Mouse (Mus musculus) limb, embryonic 10.5 days (tissue): Measurements from ENCODE around the gene Ttf2. TPM values are rescaled to one million over a fixed set of nuclear protein-coding genes. Genes with fewer than 3 reads are reported as not detected.

Experiments
- DNase-seq: peaks from one replicate; pipeline ENCODE4 v3.0.0-alpha.2; 2017; ENCODE audit warnings: low spot score
- H3K27ac ChIP-seq: fragments of 300-500 bp; sonication (generic); 2 replicates; pipeline ENCODE4 v1.5.1; 2016; ENCODE audit warnings: mild to moderate bottlenecking
- H3K27me3 ChIP-seq: fragments of 300-500 bp; sonication (generic); 2 replicates; pipeline ENCODE4 v1.6.1; 2016; ENCODE audit warnings: low read depth, mild to moderate bottlenecking; ENCODE audit not compliant: poor library complexity, severe bottlenecking
- H3K36me3 ChIP-seq: fragments of 300-500 bp; sonication (generic); 2 replicates; pipeline ENCODE4 v1.6.1; 2016; ENCODE audit warnings: mild to moderate bottlenecking, moderate library complexity
- H3K4me1 ChIP-seq: fragments of 300-500 bp; sonication (generic); 2 replicates; pipeline ENCODE4 v1.6.1; 2016
- H3K4me3 ChIP-seq: fragments of 300-500 bp; sonication (generic); 2 replicates; pipeline ENCODE4 v1.5.1; 2016; ENCODE audit warnings: mild to moderate bottlenecking, moderate library complexity
- H3K9me3 ChIP-seq: fragments of 300-500 bp; sonication (generic); replicated peaks from 2 replicates; pipeline ENCODE4 v1.6.1; 2016; ENCODE audit warnings: mild to moderate bottlenecking
- WGBS: fragments of 180-500 bp; shearing (Covaris S2); methylation state at CpG from one replicate; pipeline ENCODE4 v1.1.7; 2016; 5-methylcytosine and 5-hydroxymethylcytosine counted together
- polyA plus RNA-seq: library from polyadenylated mRNA; unstranded; fragments of >200 nt; fragmentation: Nextera tagmentation; extraction: Ambion mirVana; gene quantifications from 2 replicates; pipeline ENCODE4 v1.2.1, GENCODE M21; 2016

The Ttf2 gene
- polyA plus RNA-seq, 1 experiment from 2014 or later = 32.7 TPM

DNA sequence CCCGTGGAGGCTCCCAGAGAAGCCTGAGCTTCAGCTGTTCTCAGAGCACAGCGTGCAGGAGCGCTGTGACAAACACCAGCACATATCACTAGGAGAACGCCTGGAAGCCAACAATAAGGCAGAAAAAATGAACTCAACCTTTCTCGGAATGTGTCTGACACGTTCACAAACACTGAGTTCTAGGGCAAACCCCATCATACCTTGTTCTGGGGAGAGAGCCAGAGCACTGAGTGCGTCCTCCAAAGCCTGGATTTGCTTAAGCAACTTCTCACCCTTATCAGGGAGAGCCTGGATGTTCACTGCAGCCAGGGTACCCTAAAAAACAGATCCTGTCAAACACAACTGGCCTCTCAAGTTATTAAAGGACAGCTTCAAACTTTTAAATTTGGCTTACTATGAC, 8.0 kb downstream of the Ttf2 start:
- Histone ChIP-seq H3K4me1 (no peaks in the 10 kb centered on the region), H3K36me3 (peaks cover 97% of the 10 kb centered on the region), H3K27me3 (no peaks in the 10 kb centered on the region), H3K27ac (no peak overlapping the region), H3K9me3 (no peaks in the 10 kb centered on the region), H3K4me3 (no peak overlapping the region)
- no peak for DNase-seq
- WGBS = 90% methylated on average over 7 of the region's 7 CpGs

DNA sequence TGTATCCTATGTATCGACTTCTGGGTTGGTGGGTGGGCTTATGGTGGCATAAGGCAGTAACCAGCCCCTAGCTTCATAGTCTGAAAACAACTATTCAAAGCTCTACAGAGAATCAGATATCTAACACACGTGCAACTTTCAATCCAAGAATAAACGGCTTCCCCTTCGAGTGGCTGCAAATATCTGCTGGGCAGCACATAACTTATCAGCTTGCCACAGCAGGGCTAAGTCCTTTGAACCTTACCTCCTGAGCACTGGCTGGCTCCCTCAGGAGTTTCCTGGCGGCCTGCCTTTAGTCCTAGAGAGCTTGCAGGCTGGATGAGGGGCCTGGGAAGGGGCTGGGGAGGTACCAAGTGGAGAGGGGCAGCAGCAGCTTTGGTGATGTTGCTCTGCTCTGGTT, 8.5 kb downstream of the Ttf2 start:
- Histone ChIP-seq H3K4me1 (no peaks in the 10 kb centered on the region), H3K4me3 (no peak overlapping the region), H3K36me3 (peaks cover 98% of the 10 kb centered on the region), H3K27me3 (no peaks in the 10 kb centered on the region), H3K9me3 (no peaks in the 10 kb centered on the region), H3K27ac (no peak overlapping the region)
- DNase-seq = no peak
- WGBS = 84% methylated on average over 5 of the region's 5 CpGs

DNA sequence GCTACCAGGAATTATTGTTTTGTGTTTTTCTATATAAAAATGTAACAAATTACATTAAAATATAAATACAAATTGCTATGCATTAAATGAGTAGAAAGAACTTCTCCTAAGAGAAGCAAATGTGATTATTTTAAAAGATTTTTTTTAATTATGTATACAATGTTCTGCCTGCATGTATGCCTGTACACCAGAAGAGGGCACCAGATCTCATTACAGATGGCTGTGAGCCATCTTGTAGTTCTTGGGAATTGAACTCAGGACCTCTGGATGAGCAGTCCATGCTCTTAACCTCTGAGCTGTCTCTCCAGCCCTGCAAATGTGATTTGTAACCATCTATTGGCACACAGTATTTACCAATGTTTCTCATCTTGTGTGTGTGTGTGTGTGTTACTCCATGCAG, 14.8 kb downstream of the Ttf2 start:
- Histone ChIP-seq H3K9me3 (no peaks in the 10 kb centered on the region), H3K27me3 (no peaks in the 10 kb centered on the region), H3K4me1 (no peaks in the 10 kb centered on the region), H3K4me3 (no peak overlapping the region), H3K36me3 (peaks cover 99% of the 10 kb centered on the region), H3K27ac (no peak overlapping the region)
- no peak for DNase-seq

DNA sequence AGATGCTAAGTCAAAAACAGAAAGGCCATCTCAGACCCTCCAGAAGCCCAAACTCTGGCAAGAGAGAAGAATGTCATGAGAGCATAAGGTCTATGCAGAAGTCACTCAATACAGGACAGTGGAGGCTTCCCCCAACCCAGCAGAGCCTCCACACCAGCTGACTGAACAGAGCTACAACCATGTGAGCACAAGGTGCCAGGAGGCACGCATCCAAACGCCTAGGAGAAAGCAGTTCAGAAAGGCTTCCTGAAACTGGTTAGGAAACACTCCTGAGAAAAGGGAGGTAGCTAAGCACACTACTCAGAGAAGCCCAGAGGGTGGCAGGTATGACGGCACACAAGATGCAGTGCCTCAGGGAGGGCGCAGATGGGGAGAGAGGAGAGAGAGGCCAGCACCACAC, 17.9 kb downstream of the Ttf2 start:
- peaks cover 97% of the 10 kb centered on the region for H3K36me3 ChIP-seq
- H3K27ac ChIP-seq = no peak overlapping the region
- H3K4me1 ChIP-seq = no peaks in the 10 kb centered on the region
- no peaks in the 10 kb centered on the region for H3K27me3 ChIP-seq
- no peak for DNase-seq
- H3K4me3 ChIP-seq = no peak overlapping the region
- H3K9me3 ChIP-seq = no peaks in the 10 kb centered on the region
- 89% methylated on average over 4 of the region's 4 CpGs for WGBS

- DNase-seq = no peak
- H3K27me3 ChIP-seq = no peaks in the 10 kb centered on the region
- no peak overlapping the region for H3K4me3 ChIP-seq
- no peaks in the 10 kb centered on the region for H3K9me3 ChIP-seq
- no peak overlapping the region for H3K27ac ChIP-seq
- H3K4me1 ChIP-seq = no peaks in the 10 kb centered on the region
- peaks cover 97% of the 10 kb centered on the region for H3K36me3 ChIP-seq
- WGBS = 94% methylated on average over 8 of the region's 8 CpGs
Observed at GRCm38 (mm10) chr3:100947286-100947685, 22.2 kb downstream of the Ttf2 start.

GRCm38 (mm10) chr3:100940496-100941037, 28.9 kb downstream of the Ttf2 start:
- no peak for DNase-seq
- Histone ChIP-seq H3K36me3 (peaks cover 97% of the 10 kb centered on the region), H3K4me1 (no peaks in the 10 kb centered on the region), H3K9me3 (no peaks in the 10 kb centered on the region), H3K27ac (no peak overlapping the region), H3K4me3 (no peak overlapping the region), H3K27me3 (no peaks in the 10 kb centered on the region)
- WGBS = 87% methylated on average over 4 of the region's 4 CpGs

DNA sequence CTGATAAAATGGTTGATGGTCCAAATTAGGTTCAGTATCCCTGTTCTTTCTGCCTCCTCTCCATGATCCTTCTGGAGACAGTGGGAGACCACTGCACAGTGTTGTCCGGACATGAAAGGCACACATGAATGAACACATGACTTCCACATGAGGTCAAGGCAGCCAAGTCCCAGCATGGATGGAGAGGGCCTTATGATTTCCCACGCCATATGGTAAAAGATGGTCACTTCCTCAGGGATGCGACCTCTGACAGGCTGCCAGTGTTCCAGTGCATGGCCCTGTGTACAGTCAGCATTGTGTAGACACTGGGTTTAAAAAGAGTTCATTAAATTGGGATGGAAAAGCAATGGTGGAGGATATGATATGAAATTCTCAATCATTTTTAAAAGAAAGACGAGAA, 31.3 kb downstream of the Ttf2 start:
- 91% methylated on average over 4 of the region's 4 CpGs for WGBS
- H3K9me3 ChIP-seq = no peaks in the 10 kb centered on the region
- H3K27me3 ChIP-seq = no peaks in the 10 kb centered on the region
- no peak overlapping the region for H3K4me3 ChIP-seq
- peaks cover 96% of the 10 kb centered on the region for H3K36me3 ChIP-seq
- H3K4me1 ChIP-seq = no peaks in the 10 kb centered on the region
- H3K27ac ChIP-seq = no peak overlapping the region
- DNase-seq = no peak

GRCm38 (mm10) chr3:100936201-100936600, 33.3 kb downstream of the Ttf2 start:
- no peaks in the 10 kb centered on the region for H3K27me3 ChIP-seq
- WGBS = 94% methylated on average over 6 of the region's 6 CpGs
- H3K36me3 ChIP-seq = peaks cover 98% of the 10 kb centered on the region

GRCm38 (mm10) chr3:100935521-100935920, 33.9 kb downstream of the Ttf2 start:
- Histone ChIP-seq H3K4me1 (no peaks in the 10 kb centered on the region), H3K36me3 (peaks cover 98% of the 10 kb centered on the region), H3K4me3 (no peak overlapping the region), H3K27me3 (no peaks in the 10 kb centered on the region), H3K9me3 (no peaks in the 10 kb centered on the region), H3K27ac (no peak overlapping the region)
- no peak for DNase-seq
- 72% methylated on average over 6 of the region's 6 CpGs for WGBS

More at GRCm38 (mm10) chr3:100936201-100936600, 33.3 kb downstream of the Ttf2 start:
- DNase-seq = no peak
- H3K4me1 ChIP-seq = no peaks in the 10 kb centered on the region
- H3K9me3 ChIP-seq = no peaks in the 10 kb centered on the region
- H3K27ac ChIP-seq = no peak overlapping the region
- H3K4me3 ChIP-seq = no peak overlapping the region

- DNase-seq = no peak
- H3K9me3 ChIP-seq = no peaks in the 10 kb centered on the region
- H3K4me3 ChIP-seq = no peak overlapping the region
- no peaks in the 10 kb centered on the region for H3K4me1 ChIP-seq
- no peak overlapping the region for H3K27ac ChIP-seq
- no peaks in the 10 kb centered on the region for H3K27me3 ChIP-seq
- peaks cover 97% of the 10 kb centered on the region for H3K36me3 ChIP-seq
- 78% methylated on average over 11 of the region's 11 CpGs for WGBS
Observed at GRCm38 (mm10) chr3:100932077-100932944, 37.2 kb downstream of the Ttf2 start.

DNA sequence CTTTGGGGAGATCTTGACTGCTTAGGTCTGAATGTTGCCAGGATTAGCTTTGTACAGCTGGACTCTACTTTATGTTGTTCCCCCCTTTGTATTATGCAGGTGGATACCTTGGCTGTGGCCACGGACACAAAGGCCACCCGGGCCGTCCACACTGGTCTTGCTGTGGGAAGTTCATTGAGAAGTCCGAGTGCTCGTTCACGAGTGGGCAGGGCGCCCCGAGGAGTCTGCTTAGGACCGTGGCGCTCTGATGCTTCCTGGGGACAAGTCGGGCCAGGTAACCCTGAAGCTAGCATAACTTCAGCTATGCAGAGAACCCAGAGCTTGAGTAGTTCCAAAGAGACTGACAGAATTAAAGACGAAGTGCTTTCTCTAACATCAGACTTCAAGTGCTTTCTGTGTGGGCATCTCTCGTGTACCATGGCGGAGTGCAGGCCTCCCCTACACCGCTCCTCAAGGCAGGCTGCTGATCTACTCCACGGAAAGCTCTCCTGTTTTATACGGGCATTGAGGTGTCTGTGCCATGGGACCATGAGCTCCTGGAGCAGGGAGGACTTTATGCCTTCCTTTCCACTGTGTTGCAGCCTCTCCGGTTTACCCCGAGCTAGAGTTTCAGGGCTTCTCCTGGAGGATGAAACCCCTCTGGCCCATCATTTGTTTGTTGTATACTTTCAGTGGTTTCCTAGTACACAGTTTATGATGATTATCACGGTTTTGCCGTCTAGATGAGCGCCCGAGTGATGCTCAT, 38.0 kb downstream of the Ttf2 start:
- H3K9me3 ChIP-seq = no peaks in the 10 kb centered on the region
- H3K36me3 ChIP-seq = peaks cover 93% of the 10 kb centered on the region
- H3K27me3 ChIP-seq = no peaks in the 10 kb centered on the region
- H3K27ac ChIP-seq = no peak overlapping the region
- DNase-seq = no peak
- H3K4me1 ChIP-seq = peaks cover 6% of the 10 kb centered on the region; the same call in 1 of the 2 replicates
- H3K4me3 ChIP-seq = no peak overlapping the region
- 95% methylated on average over 23 of the region's 23 CpGs for WGBS

DNA sequence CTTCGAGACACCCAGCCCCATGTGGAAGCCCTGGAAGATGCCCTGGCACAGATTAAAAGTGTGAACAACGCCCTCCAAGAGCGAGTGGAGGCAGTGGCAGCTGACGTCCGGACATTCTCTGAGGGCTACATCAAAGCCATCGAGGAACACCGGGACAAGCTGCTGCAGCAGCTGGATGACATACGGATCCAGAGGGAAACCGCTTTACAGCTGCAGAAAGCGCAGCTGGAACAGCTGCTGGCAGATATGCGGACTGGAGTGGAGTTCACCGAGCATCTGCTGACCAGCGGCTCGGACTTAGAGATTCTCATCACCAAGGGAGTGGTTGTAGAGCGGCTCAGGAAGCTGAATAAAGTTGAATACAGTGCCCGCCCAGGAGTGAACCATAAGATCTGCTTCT, 44.3 kb downstream of the Ttf2 start:
- H3K36me3 ChIP-seq = peaks cover 44% of the 10 kb centered on the region
- H3K4me3 ChIP-seq = no peak overlapping the region
- H3K9me3 ChIP-seq = no peaks in the 10 kb centered on the region
- H3K4me1 ChIP-seq = peaks cover 53% of the 10 kb centered on the region
- WGBS = 72% methylated on average over 16 of the region's 16 CpGs
- DNase-seq = peak; percentile 42
- H3K27ac ChIP-seq = 0 out of 2 replicates have a peak overlapping the region, but pooled peaks have one; percentile 5
- no peaks in the 10 kb centered on the region for H3K27me3 ChIP-seq
